ENCODE assay signal across 18 mouse cellular contexts in genomic region chr2:32500461-32500860, GRCm38 (mm10).
"Had no signal": no experiment of that assay in that cellular context is flagged by ENCODE, and none has a peak within 500 bp of the region (broad histone marks: within the 10 kb centered on the region; RNA-seq: fewer than 3 reads in every experiment).

No protein-coding gene starts in this region.

- H3K9me3 ChIP-seq: liver, embryonic 13.5 days; neural tube, embryonic 15.5 days had no signal

- H3K27ac ChIP-seq: kidney, embryonic 15.5 days; left cerebral cortex, adult 2 months; liver, embryonic 13.5 days; neural tube, embryonic 12.5 days; neural tube, embryonic 15.5 days had no signal

- H3K9ac ChIP-seq: kidney, embryonic 15.5 days; liver, embryonic 13.5 days; neural tube, embryonic 12.5 days; neural tube, embryonic 15.5 days had no signal

- H3K4me3 ChIP-seq: kidney, embryonic 15.5 days; left cerebral cortex, adult 2 months; liver, embryonic 13.5 days; neural tube, embryonic 12.5 days; neural tube, embryonic 15.5 days had no signal

- H3K36me3 ChIP-seq: kidney, embryonic 15.5 days; liver, embryonic 13.5 days; neural tube, embryonic 12.5 days; neural tube, embryonic 15.5 days had no signal

- ATAC-seq: inflammation-experienced regulatory T-cells, adult 6 months; lung, postnatal 0 days had no signal

- H3K27me3 ChIP-seq: kidney, embryonic 15.5 days; liver, embryonic 13.5 days; neural tube, embryonic 12.5 days; neural tube, embryonic 15.5 days had no signal

- H3K4me2 ChIP-seq: kidney, embryonic 15.5 days; liver, embryonic 13.5 days; midbrain, embryonic 11.5 days; neural tube, embryonic 12.5 days; neural tube, embryonic 15.5 days had no signal

- H3K4me1 ChIP-seq: neural tube, embryonic 12.5 days; neural tube, embryonic 15.5 days had no signal

- DNase-seq: kidney, adult 11 months; kidney, adult 8-10 months; kidney, postnatal 10 days; kidney, postnatal 36 days; layer of hippocampus, postnatal 36 days; liver, embryonic 13.5 days; lung, postnatal 4 days; midbrain, embryonic 14.5 days; right cerebral cortex, adult 18-20 months; right cerebral cortex, postnatal 14 days; right cerebral cortex, postnatal 4 days had no signal
